Mouse (Mus musculus) CH12.LX (cell line): ENCODE measurements around the gene Fstl4. TPM values are rescaled to one million over a fixed set of nuclear protein-coding genes. Genes with fewer than 3 reads are reported as not detected.

Source experiments
- DNase-seq: peaks from one replicate; pipeline ENCODE4 v3.0.0-alpha.2; 2013; ENCODE audit errors: extremely low read depth
- H3K27ac ChIP-seq: 2 replicates; pipeline ENCODE4 v1.5.1; 2012; ENCODE audit warnings: low read depth, mild to moderate bottlenecking, control low read depth, moderate library complexity; ENCODE audit not compliant: insufficient read depth
- H3K27me3 ChIP-seq: replicated peaks from 2 replicates; pipeline ENCODE3; 2012; ENCODE audit warnings: inconsistent platforms
- H3K36me3 ChIP-seq, 2 experiments: replicated peaks in 1 of 2; 2 replicates each; pipeline versions ENCODE3 to v1.6.1; 2012; ENCODE audit warnings: inconsistent platforms in 1 of 2, low read length in 1 of 2, mild to moderate bottlenecking in 1 of 2, mixed read lengths in 1 of 2, moderate library complexity in 1 of 2; ENCODE audit not compliant: control insufficient read depth in 1 of 2, insufficient read depth in 1 of 2
- H3K4me1 ChIP-seq, 2 experiments: 2 replicates each; pipeline ENCODE4 v1.6.1; 2012; ENCODE audit warnings: inconsistent platforms in 1 of 2, moderate library complexity in 1 of 2; ENCODE audit not compliant: insufficient read depth in 2 of 2, control insufficient read depth in 1 of 2
- H3K4me2 ChIP-seq: 2 replicates; pipeline ENCODE4 v1.6.1; 2012; ENCODE audit warnings: low read depth, mild to moderate bottlenecking, control low read depth; ENCODE audit not compliant: poor library complexity, insufficient read depth, severe bottlenecking
- H3K4me3 ChIP-seq, 3 experiments: fragments of 150-350 bp in 1 of 3; sonication (generic) in 1 of 3; replicated peaks in 1 of 3; 2 replicates each; pipeline versions ENCODE3 to v1.5.1; 2011 to 2012; ENCODE audit warnings: low read depth in 2 of 3, low read length in 2 of 3, mild to moderate bottlenecking in 2 of 3, moderate library complexity in 2 of 3, control low read depth in 1 of 3, improper control_type of control experiment in 1 of 3, inconsistent platforms in 1 of 3, mixed read lengths in 1 of 3; ENCODE audit not compliant: poor library complexity in 1 of 3
- H3K79me2 ChIP-seq: replicated peaks from 2 replicates; pipeline ENCODE4 v1.6.1; 2012; ENCODE audit warnings: mild to moderate bottlenecking, moderate library complexity; ENCODE audit not compliant: control insufficient read depth, poor library complexity, insufficient read depth, severe bottlenecking; ENCODE audit errors: extremely low read depth
- H3K9ac ChIP-seq: 2 replicates; pipeline ENCODE4 v1.6.1; 2012; ENCODE audit warnings: low read depth, mild to moderate bottlenecking, control low read depth, moderate library complexity; ENCODE audit not compliant: insufficient read depth
- H3K9me3 ChIP-seq: replicated peaks from 2 replicates; pipeline ENCODE3; 2012; ENCODE audit warnings: low read length, inconsistent platforms, mixed read lengths
- CHD2 ChIP-seq: IDR thresholded peaks from 2 replicates; pipeline ENCODE4 v1.6.1; 2011; ENCODE audit warnings: low read length, improper control_type of control experiment
- CTCF ChIP-seq, 2 experiments: IDR thresholded peaks in 1 of 2; conservative IDR thresholded peaks in 1 of 2; 2 replicates each; pipeline ENCODE4 v1.5.1; 2011 to 2012; ENCODE audit warnings: low read depth in 2 of 2, low read length in 2 of 2, improper control_type of control experiment in 1 of 2, inconsistent platforms in 1 of 2, mild to moderate bottlenecking in 1 of 2, moderate library complexity in 1 of 2
- E2F4 ChIP-seq: IDR thresholded peaks from 2 replicates; pipeline ENCODE4 v1.6.1; 2011; ENCODE audit warnings: low read depth, low read length, improper control_type of control experiment; ENCODE audit not compliant: insufficient replicate concordance
- GABPA ChIP-seq: IDR thresholded peaks from 2 replicates; pipeline ENCODE4 v1.6.1; 2012; ENCODE audit warnings: low read depth, low read length, improper control_type of control experiment, inconsistent platforms; ENCODE audit not compliant: insufficient replicate concordance
- JUN ChIP-seq: IDR thresholded peaks from 2 replicates; pipeline ENCODE4 v1.6.1; 2011; ENCODE audit warnings: low read depth, mild to moderate bottlenecking, low read length, improper control_type of control experiment, moderate library complexity; ENCODE audit not compliant: insufficient read depth
- MAX ChIP-seq: IDR thresholded peaks from 2 replicates; pipeline ENCODE4 v1.6.1; 2011; ENCODE audit warnings: low read length, improper control_type of control experiment
- MAZ ChIP-seq: IDR thresholded peaks from 2 replicates; pipeline ENCODE4 v1.6.1; 2012; ENCODE audit warnings: low read depth, mild to moderate bottlenecking, inconsistent platforms, low read length, improper control_type of control experiment, moderate library complexity
- MXI1 ChIP-seq: IDR thresholded peaks from 2 replicates; pipeline ENCODE4 v1.6.1; 2011; ENCODE audit warnings: mild to moderate bottlenecking, low read depth, low read length, improper control_type of control experiment
- NRF1 ChIP-seq: IDR thresholded peaks from 2 replicates; pipeline ENCODE4 v1.6.1; 2014; ENCODE audit warnings: low read depth, mild to moderate bottlenecking, inconsistent platforms, low read length, improper control_type of control experiment, moderate library complexity
- PAX5 ChIP-seq: IDR thresholded peaks from 2 replicates; pipeline ENCODE4 v1.6.1; 2012; ENCODE audit warnings: low read length, inconsistent platforms, mixed read lengths
- POLR2A ChIP-seq: IDR thresholded peaks from 2 replicates; pipeline ENCODE4 v1.6.1; 2011; ENCODE audit warnings: low read depth, mild to moderate bottlenecking, improper control_type of control experiment, low read length
- RCOR1 ChIP-seq: conservative IDR thresholded peaks from 2 replicates; pipeline ENCODE4 v1.6.1; 2012; ENCODE audit warnings: low read depth, mild to moderate bottlenecking, inconsistent platforms, low read length, improper control_type of control experiment
- TBP ChIP-seq: conservative IDR thresholded peaks from 2 replicates; pipeline ENCODE4 v1.6.1; 2011; ENCODE audit warnings: low read depth, low read length, improper control_type of control experiment
- ZNF384 ChIP-seq: IDR thresholded peaks from 2 replicates; pipeline ENCODE4 v1.6.1; 2012; ENCODE audit warnings: low read depth, low read length, improper control_type of control experiment, inconsistent platforms
- dilution Hi-C: fragments of 300-500 bp; cut with MboI; formaldehyde crosslinking; loops from 2 replicates; pipeline ENCODE4 v1.14.3; 2020; ENCODE audit warnings: low sequenced_read_pairs; ENCODE audit not compliant: extremely low pct_unique_long_range_greater_than_20kb, extremely low pct_ligation_motif_present
- in situ Hi-C: fragments of 300-500 bp; cut with MboI; formaldehyde crosslinking; loops from 3 replicates; pipeline ENCODE4 v1.14.3; 2019; ENCODE audit warnings: low sequenced_read_pairs, low pct_ligation_motif_present, low pct_unique_long_range_greater_than_20kb, mixed read lengths
- polyA plus RNA-seq: library from polyadenylated mRNA; unstranded; fragments of >175 nt; gene quantifications from 2 replicates; pipeline ENCODE4 v1.2.1, GENCODE M21; 2012; ENCODE audit warnings: low read depth; ENCODE audit not compliant: insufficient read length
- total RNA-seq, 2 experiments: library from RNA; depleted of rRNA; stranded (reverse); fragments of 300-350 nt in 1 of 2; fragments of >200 nt in 1 of 2; gene quantifications; 2 replicates each; pipeline ENCODE4 v1.2.3; 2012 to 2014

Fstl4 gene
- not detected in 2 replicates for total RNA-seq (2012; rRNA removed)
- total RNA-seq (2014; rRNA removed): not detected in 2 replicates
- not detected in 2 replicates for polyA plus RNA-seq

DNA sequence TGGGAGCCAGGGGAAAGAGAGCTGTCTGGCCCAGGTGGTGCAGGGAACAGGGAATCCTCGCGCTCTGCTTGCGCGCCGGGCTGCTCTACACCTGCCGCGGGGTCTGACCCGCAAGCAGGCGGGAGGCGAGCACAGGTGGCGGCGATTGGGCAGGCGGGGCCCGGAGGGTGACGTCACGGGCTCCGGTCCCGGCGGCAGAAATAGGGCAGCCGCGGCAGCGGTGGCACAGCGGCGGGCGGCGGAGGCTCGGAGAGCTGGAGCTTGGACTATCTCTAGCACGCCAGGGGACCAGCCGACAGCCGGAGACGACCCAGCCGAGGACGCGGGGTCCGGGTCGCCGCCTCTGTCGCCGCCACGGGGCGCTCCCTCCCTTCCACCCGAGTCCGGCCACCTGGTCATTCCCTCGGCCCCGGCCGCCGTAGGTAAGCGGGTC lies at the start of gene Fstl4:
Gene Fstl4, plus strand, starts transcription at position 174 of the 433 bp plus-strand sequence.
- H3K27ac ChIP-seq: no peak within 1 kb of the TSS
- H3K27me3 ChIP-seq: peaks cover 12% of the 10 kb centered on the region
- no peak within 1 kb of the TSS for H3K4me2 ChIP-seq
- TF ChIP-seq ZNF384 (no peak), POLR2A (no peak), MAZ (no peak), MAX (no peak), E2F4 (no peak), JUN (no peak), NRF1 (no peak), MXI1 (no peak), TBP (no peak)
- TF ChIP-seq, all 38 proteins: peak for 0
- Histone ChIP-seq H3K79me2 (no peaks in the 10 kb centered on the region), H3K9me3 (peaks cover 17% of the 10 kb centered on the region), H3K4me3 (no peak within 1 kb of the TSS), H3K36me3 (no peaks in the 10 kb centered on the region), H3K9ac (no peak within 1 kb of the TSS), H3K4me1 (peaks cover 0 to 7% of the 10 kb centered on the region in 2 experiments; a peak in 1 of 4 replicates)
- DNase-seq: no peak
- in situ Hi-C loops: no loop called here
- dilution Hi-C loops: no loop called here

DNA sequence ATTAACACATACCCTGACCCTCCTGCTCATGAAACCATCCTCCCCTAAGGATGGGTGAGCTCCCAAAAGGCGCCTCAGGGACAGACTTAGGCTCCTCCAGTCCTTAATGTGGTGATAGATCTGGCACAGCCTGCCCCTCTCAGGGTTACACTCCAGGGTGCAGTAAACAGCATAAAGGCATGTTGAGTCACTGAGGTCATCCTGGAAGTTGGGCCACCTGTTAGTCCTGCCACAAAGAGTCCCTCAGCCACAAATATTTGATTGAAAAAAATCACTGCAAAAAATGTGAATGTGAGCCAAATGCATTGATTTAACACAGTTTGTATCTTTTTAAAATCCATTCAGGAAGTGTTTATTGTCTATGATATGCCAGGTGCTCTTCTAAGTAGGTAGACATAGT lies 45.9 kb upstream of the Fstl4 start:
- in situ Hi-C loops: no loop called here
- TF ChIP-seq PAX5 (no peak), MAZ (no peak), MAX (no peak)
- TF ChIP-seq, all 38 proteins: peak for 0
- no peaks in the 10 kb centered on the region for H3K36me3 ChIP-seq

DNA sequence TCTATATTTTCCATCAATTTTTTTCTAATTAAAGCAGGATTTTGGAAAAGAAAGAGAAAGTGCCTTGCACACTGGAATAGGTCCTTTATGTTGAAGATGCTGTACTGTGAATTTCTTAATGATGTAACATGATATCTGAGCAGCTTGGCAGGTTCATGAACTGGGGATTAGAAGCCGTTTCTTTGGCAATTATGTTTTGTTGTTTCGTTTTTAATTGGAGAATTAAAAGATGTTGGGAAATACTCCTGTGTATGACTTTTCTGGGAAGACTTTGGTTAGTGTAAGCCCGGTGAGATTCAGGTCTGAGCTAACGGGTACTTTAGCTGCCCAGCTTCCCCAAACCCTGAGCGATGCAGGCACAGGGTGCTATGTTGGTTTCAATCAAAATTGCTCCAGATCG lies 43.3 kb upstream of the Fstl4 start:
- in situ Hi-C loops (no loop called here), dilution Hi-C loops (no loop called here)
- no peak for DNase-seq
- H3K27me3 ChIP-seq: peaks cover 43% of the 10 kb centered on the region
- H3K9me3 ChIP-seq: peaks cover 3% of the 10 kb centered on the region
- no peak overlapping the region for H3K27ac ChIP-seq
- no peak overlapping the region for H3K4me3 ChIP-seq
- no peak overlapping the region for H3K4me2 ChIP-seq
- TF ChIP-seq CTCF (conservative IDR thresholded peaks at IDR 0.05 in 1 of 2, IDR thresholded peaks at IDR 0.05 in 1 of 2; ENCODE audit: low read depth in 2 of 2, low read length in 2 of 2) (no peak), CHD2 (no peak), GABPA (no peak), RCOR1 (no peak)
- H3K4me1 ChIP-seq: 0 out of 4 replicates have a peak, but pooled peaks cover 0 to 3% of the 10 kb centered on the region in 2 experiments
- no peak overlapping the region for H3K9ac ChIP-seq
- H3K36me3 ChIP-seq: no peaks in the 10 kb centered on the region
- H3K79me2 ChIP-seq: no peaks in the 10 kb centered on the region

More for the DNA sequence above, 45.9 kb upstream of the Fstl4 start:
- Histone ChIP-seq H3K9me3 (peaks cover 2% of the 10 kb centered on the region), H3K9ac (no peak overlapping the region), H3K4me3 (no peak overlapping the region), H3K27ac (no peak overlapping the region), H3K79me2 (no peaks in the 10 kb centered on the region), H3K4me1 (0 out of 4 replicates have a peak, but pooled peaks cover 0 to 3% of the 10 kb centered on the region in 2 experiments), H3K4me2 (no peak overlapping the region), H3K27me3 (peaks cover 58% of the 10 kb centered on the region)
- no peak for DNase-seq
- dilution Hi-C loops: no loop called here
